Mouse (Mus musculus) liver, embryonic 15.5 days (tissue): ENCODE measurements around the gene Pcgf6. TPM values are rescaled to one million over a fixed set of nuclear protein-coding genes. Genes with fewer than 3 reads are reported as not detected.
"Not testable (repeated sequence)": the region's sequence is repeated elsewhere in the genome, so short reads cannot be mapped to it uniquely, and the experiment has no call there.

Experiments
- ATAC-seq: fragments of 200-750 bp; cut with Nextera tagmentation; 2 replicates; pipeline ENCODE4 v1.8.0; 2017; ENCODE audit warnings: moderate number of reproducible peaks, mild to moderate bottlenecking, moderate library complexity; ENCODE audit not compliant: insufficient read depth
- H3K27ac ChIP-seq: fragments of 300-500 bp; sonication (generic); replicated peaks from 2 replicates; pipeline ENCODE4 v1.5.1; 2015; ENCODE audit warnings: mild to moderate bottlenecking, inconsistent platforms
- H3K27me3 ChIP-seq: fragments of 300-500 bp; sonication (generic); 2 replicates; pipeline ENCODE4 v1.6.1; 2015; ENCODE audit warnings: mild to moderate bottlenecking, inconsistent platforms
- H3K36me3 ChIP-seq: fragments of 300-500 bp; sonication (generic); replicated peaks from 2 replicates; pipeline ENCODE4 v1.6.1; 2015; ENCODE audit warnings: moderate library complexity, mild to moderate bottlenecking, inconsistent platforms
- H3K4me1 ChIP-seq: fragments of 300-500 bp; sonication (generic); replicated peaks from 2 replicates; pipeline ENCODE4 v1.6.1; 2015; ENCODE audit warnings: inconsistent platforms
- H3K4me2 ChIP-seq: fragments of 300-500 bp; sonication (generic); 2 replicates; pipeline ENCODE4 v1.6.1; 2015; ENCODE audit warnings: moderate library complexity, mild to moderate bottlenecking, inconsistent platforms
- H3K4me3 ChIP-seq: fragments of 300-500 bp; sonication (generic); replicated peaks from 2 replicates; pipeline ENCODE4 v1.5.1; 2015; ENCODE audit warnings: mild to moderate bottlenecking, inconsistent platforms
- H3K9ac ChIP-seq: fragments of 300-500 bp; sonication (generic); 2 replicates; pipeline ENCODE4 v1.6.1; 2015; ENCODE audit warnings: moderate library complexity, mild to moderate bottlenecking, inconsistent platforms
- H3K9me3 ChIP-seq: fragments of 300-500 bp; sonication (generic); replicated peaks from 2 replicates; pipeline ENCODE4 v1.6.1; 2016; ENCODE audit warnings: inconsistent platforms
- WGBS: fragments of 180-500 bp; shearing (Covaris S2); methylation state at CpG from one replicate; pipeline ENCODE4 v1.1.7; 2015; ENCODE audit warnings: mixed read lengths; ENCODE audit not compliant: insufficient replicate concordance; 5-methylcytosine and 5-hydroxymethylcytosine counted together
- polyA plus RNA-seq: library from polyadenylated mRNA; unstranded; fragments of >200 nt; fragmentation: Nextera tagmentation; extraction: Ambion mirVana; gene quantifications from 2 replicates; pipeline ENCODE4 v1.2.1, GENCODE M21; 2015

Pcgf6 gene
- polyA plus RNA-seq, 1 experiment from 2014 or later: 7.3 TPM

- Histone ChIP-seq H3K36me3 (no peaks in the 10 kb centered on the region), H3K9ac (no peak overlapping the region), H3K27me3 (no peaks in the 10 kb centered on the region), H3K4me3 (no peak overlapping the region), H3K9me3 (no peaks in the 10 kb centered on the region), H3K27ac (0 out of 2 replicates have a peak overlapping the region, but pooled peaks have one; percentile 19), H3K4me2 (no peak overlapping the region), H3K4me1 (peaks cover 17% of the 10 kb centered on the region)
- WGBS: 47% methylated on average over 8 of the region's 8 CpGs
- no peak for ATAC-seq
These were observed 52.4 kb downstream of the Pcgf6 start for GRCm38 (mm10) chr19:46998168-46998870.

- Histone ChIP-seq H3K27me3 (no peaks in the 10 kb centered on the region), H3K4me3 (no peak overlapping the region), H3K27ac (no peak overlapping the region), H3K4me2 (no peak overlapping the region), H3K9me3 (no peaks in the 10 kb centered on the region), H3K9ac (no peak overlapping the region), H3K4me1 (peaks cover 17% of the 10 kb centered on the region), H3K36me3 (no peaks in the 10 kb centered on the region)
- ATAC-seq: no peak
- WGBS: 78% methylated on average over 9 of the region's 9 CpGs
These were observed 54.6 kb downstream of the Pcgf6 start for GRCm38 (mm10) chr19:46996095-46996494.

- 56% methylated on average over 4 of the region's 4 CpGs for WGBS
- not testable (repeated sequence) for H3K27me3 ChIP-seq
These were observed 58.4 kb downstream of the Pcgf6 start for GRCm38 (mm10) chr19:46992329-46992728.

GRCm38 (mm10) chr19:46991145-46991544 lies 59.6 kb downstream of the Pcgf6 start:
- no peak for ATAC-seq
- 4% methylated on average over 5 of the region's 5 CpGs for WGBS
- Histone ChIP-seq H3K4me2 (no peak overlapping the region), H3K27me3 (no peaks in the 10 kb centered on the region), H3K36me3 (no peaks in the 10 kb centered on the region), H3K9me3 (no peaks in the 10 kb centered on the region), H3K27ac (no peak overlapping the region), H3K4me1 (peaks cover 45% of the 10 kb centered on the region), H3K9ac (no peak overlapping the region), H3K4me3 (no peak overlapping the region)

More at GRCm38 (mm10) chr19:46992329-46992728, 58.4 kb downstream of the Pcgf6 start:
- not testable (repeated sequence) for H3K9ac ChIP-seq, H3K9me3 ChIP-seq, H3K4me3 ChIP-seq, H3K4me2 ChIP-seq, ATAC-seq, H3K27ac ChIP-seq, H3K36me3 ChIP-seq
- peaks cover 34% of the 10 kb centered on the region for H3K4me1 ChIP-seq

GRCm38 (mm10) chr19:46990625-46991024 lies 60.1 kb downstream of the Pcgf6 start:
- H3K27ac ChIP-seq, H3K27me3 ChIP-seq, H3K36me3 ChIP-seq, H3K9ac ChIP-seq, ATAC-seq, H3K4me2 ChIP-seq, H3K9me3 ChIP-seq, H3K4me3 ChIP-seq: not testable (repeated sequence)
- WGBS: 55% methylated on average over 8 of the region's 8 CpGs
- H3K4me1 ChIP-seq: peaks cover 50% of the 10 kb centered on the region

GRCm38 (mm10) chr19:46990153-46990518 lies 60.6 kb downstream of the Pcgf6 start:
- Histone ChIP-seq H3K4me2 (peak overlapping the region; percentile 52), H3K4me1 (peaks cover 55% of the 10 kb centered on the region)

GRCm38 (mm10) chr19:46989479-46990152 lies 61.1 kb downstream of the Pcgf6 start:
- Histone ChIP-seq H3K4me3 (no peak overlapping the region), H3K27ac (peak overlapping the region; percentile 94), H3K36me3 (no peaks in the 10 kb centered on the region), H3K4me2 (peak overlapping the region; percentile 52), H3K9ac (peak overlapping the region; percentile 22), H3K27me3 (no peaks in the 10 kb centered on the region), H3K4me1 (peaks cover 60% of the 10 kb centered on the region), H3K9me3 (no peaks in the 10 kb centered on the region)
- ATAC-seq: no peak
- 50% methylated on average over 20 of the region's 20 CpGs for WGBS

More at GRCm38 (mm10) chr19:46990153-46990518, 60.6 kb downstream of the Pcgf6 start:
- H3K4me3 ChIP-seq: no peak overlapping the region
- 73% methylated on average over 3 of the region's 3 CpGs for WGBS
- no peaks in the 10 kb centered on the region for H3K9me3 ChIP-seq
- H3K36me3 ChIP-seq: no peaks in the 10 kb centered on the region
- peak overlapping the region; percentile 22 for H3K9ac ChIP-seq
- ATAC-seq: no peak
- no peaks in the 10 kb centered on the region for H3K27me3 ChIP-seq
- H3K27ac ChIP-seq: peak overlapping the region; percentile 94

GRCm38 (mm10) chr19:46988231-46989087 lies 62.2 kb downstream of the Pcgf6 start:
- Histone ChIP-seq H3K4me2 (peak overlapping the region; percentile 80), H3K36me3 (no peaks in the 10 kb centered on the region), H3K4me1 (peaks cover 70% of the 10 kb centered on the region), H3K9ac (peak overlapping the region; percentile 57), H3K9me3 (no peaks in the 10 kb centered on the region), H3K27ac (peak overlapping the region; percentile 94), H3K27me3 (no peaks in the 10 kb centered on the region), H3K4me3 (peak overlapping the region; percentile 52)
- ATAC-seq: peak; percentile 88
- 14% methylated on average over 16 of the region's 16 CpGs for WGBS

- Histone ChIP-seq H3K9me3 (no peaks in the 10 kb centered on the region), H3K4me2 (peak overlapping the region; percentile 80), H3K9ac (peak overlapping the region; percentile 57), H3K4me3 (peak overlapping the region; percentile 52), H3K4me1 (peaks cover 78% of the 10 kb centered on the region), H3K27ac (peak overlapping the region; percentile 94), H3K27me3 (no peaks in the 10 kb centered on the region), H3K36me3 (no peaks in the 10 kb centered on the region)
- ATAC-seq: no peak
- 38% methylated on average over 6 of the region's 6 CpGs for WGBS
These were observed 63.1 kb downstream of the Pcgf6 start for GRCm38 (mm10) chr19:46987646-46988045.

GRCm38 (mm10) chr19:46984726-46985622 lies 65.7 kb downstream of the Pcgf6 start:
- Histone ChIP-seq H3K36me3 (no peaks in the 10 kb centered on the region), H3K27ac (peak overlapping the region; percentile 88), H3K4me1 (peaks cover 88% of the 10 kb centered on the region), H3K27me3 (no peaks in the 10 kb centered on the region), H3K9me3 (no peaks in the 10 kb centered on the region), H3K9ac (no peak overlapping the region; the same call in 1 of the 2 replicates), H3K4me2 (peak overlapping the region; percentile 68), H3K4me3 (no peak overlapping the region)
- no peak for ATAC-seq
- 52% methylated on average over 13 of the region's 13 CpGs for WGBS
